In the genomic region with DNA sequence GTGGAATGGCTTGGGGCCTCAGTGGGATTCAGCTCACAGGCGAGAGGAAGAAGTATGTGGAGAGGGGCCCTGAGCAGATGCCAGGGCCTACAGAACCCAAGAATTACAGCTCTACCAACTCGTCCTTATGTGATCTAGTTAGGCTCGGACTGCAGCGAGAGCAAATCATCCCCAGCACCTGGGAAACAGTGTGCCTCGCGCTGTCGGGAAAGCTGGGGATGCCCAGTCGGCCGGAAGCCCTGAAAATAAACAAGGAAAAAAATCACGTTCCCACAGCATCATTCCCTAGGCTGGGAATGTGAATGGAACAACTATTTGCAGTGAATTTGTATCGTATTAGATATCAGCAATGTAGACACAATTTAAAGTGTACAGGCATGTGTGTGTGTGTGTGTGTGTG, we compare ENCODE assay signal across 23 mouse cellular contexts. TPM values are rescaled to one million over a fixed set of nuclear protein-coding genes. Genes with fewer than 3 reads are reported as not detected.
"Had no signal": no experiment of that assay in that cellular context is flagged by ENCODE, and none has a peak within 500 bp of the region (broad histone marks: within the 10 kb centered on the region; RNA-seq: fewer than 3 reads in every experiment).

No protein-coding gene starts in this region.

- H3K4me1 ChIP-seq: intestine, embryonic 15.5 days had no signal

- H3K4me3 ChIP-seq: heart, adult 2 months; heart, embryonic 13.5 days; heart, embryonic 15.5 days; intestine, embryonic 15.5 days; layer of hippocampus, adult 2 months; left cerebral cortex, adult 2 months; limb, embryonic 10.5 days; limb, embryonic 12.5 days had no signal

- H3K27ac ChIP-seq: heart, adult 2 months; heart, embryonic 13.5 days; heart, embryonic 15.5 days; hindbrain, embryonic 14.5 days; layer of hippocampus, adult 2 months; left cerebral cortex, adult 2 months; limb, embryonic 10.5 days; limb, embryonic 12.5 days had no signal

- H3K9ac ChIP-seq: forebrain, postnatal 0 days; heart, embryonic 13.5 days; heart, embryonic 15.5 days; hindbrain, embryonic 14.5 days; intestine, embryonic 15.5 days; limb, embryonic 12.5 days had no signal

- H3K4me2 ChIP-seq: heart, embryonic 11.5 days; heart, embryonic 13.5 days; heart, embryonic 15.5 days; hindbrain, embryonic 14.5 days; intestine, embryonic 15.5 days; limb, embryonic 12.5 days had no signal

- H3K36me3 ChIP-seq: heart, embryonic 13.5 days; heart, embryonic 15.5 days; intestine, embryonic 15.5 days; limb, embryonic 10.5 days had no signal

- DNase-seq: forebrain, postnatal 0 days; gastrocnemius, postnatal 14 days; gastrocnemius, postnatal 36 days; heart, adult 2 months; heart, postnatal 14 days; heart, postnatal 36 days; kidney, adult 18-20 months; kidney, adult 8-10 months; kidney, postnatal 10 days; kidney, postnatal 25 days; kidney, postnatal 4 days had no signal

- H3K27me3 ChIP-seq: heart, embryonic 13.5 days; heart, embryonic 15.5 days; intestine, embryonic 15.5 days; limb, embryonic 12.5 days had no signal

- H3K9me3 ChIP-seq: heart, embryonic 13.5 days; heart, embryonic 15.5 days; intestine, embryonic 15.5 days; limb, embryonic 10.5 days; limb, embryonic 12.5 days had no signal

- ATAC-seq: forebrain, postnatal 0 days; hindbrain, embryonic 16.5 days; inflammation-experienced regulatory T-cells, adult 6 months; intestine, postnatal 0 days had no signal

RNA-seq across cellular contexts. Expression of gene 1700003E16Rik, which starts 50.1 kb away (rescaled TPM):
- polyA plus RNA-seq: inflammation-experienced regulatory T-cells, adult 6 months had no signal
